Mouse (Mus musculus): ENCODE data around the gene Arhgap28.

GRCm38 (mm10) chr17:67941026-67941425 is 62.9 kb downstream of the Arhgap28 start:
- TF ChIP-seq CTCF (IDR thresholded peaks at IDR 0.05; ENCODE audit: control insufficient read depth, insufficient read depth, insufficient replicate concordance, low read depth, low read length) (no peak), POLR2A (IDR thresholded peaks at IDR 0.05; ENCODE audit: control insufficient read depth, low read depth, low read length) (no peak)
